Mouse (Mus musculus) Muller cell, postnatal 12 days (primary cell): ENCODE measurements around the gene Pja2.
"Not testable (repeated sequence)": the region's sequence is repeated elsewhere in the genome, so short reads cannot be mapped to it uniquely, and the experiment has no call there.

Source experiments
- DNase-seq: peaks from one replicate; pipeline ENCODE4 v3.0.0-alpha.2; 2015; ENCODE audit errors: inconsistent ontology term

Pja2 gene

GRCm38 (mm10) chr17:64281368-64281767 lies 50.3 kb downstream of the Pja2 start:
- DNase-seq, result not testable (repeated sequence)

- DNase-seq, result no peak
Observed at GRCm38 (mm10) chr17:64277649-64278212, 54.0 kb downstream of the Pja2 start.

GRCm38 (mm10) chr17:64276666-64277065 lies 55.0 kb downstream of the Pja2 start:
- DNase-seq, result no peak

- DNase-seq, result no peak
Observed at GRCm38 (mm10) chr17:64275188-64275587, 56.5 kb downstream of the Pja2 start.

GRCm38 (mm10) chr17:64274341-64275105 lies 57.2 kb downstream of the Pja2 start:
- no peak for DNase-seq

GRCm38 (mm10) chr17:64260571-64260970 lies 71.1 kb downstream of the Pja2 start:
- DNase-seq, result no peak

- DNase-seq, result peak; percentile 68
Observed at GRCm38 (mm10) chr17:64248246-64248645, 83.5 kb downstream of the Pja2 start.

- DNase-seq, result no peak
Observed at GRCm38 (mm10) chr17:64242898-64243297, 88.8 kb downstream of the Pja2 start.

GRCm38 (mm10) chr17:64242310-64242859 lies 89.3 kb downstream of the Pja2 start:
- DNase-seq, result no peak

GRCm38 (mm10) chr17:64241544-64242292 lies 90.0 kb downstream of the Pja2 start:
- DNase-seq, result no peak

GRCm38 (mm10) chr17:64232134-64232533 lies 99.6 kb downstream of the Pja2 start:
- no peak for DNase-seq

GRCm38 (mm10) chr17:64231637-64232036 lies 100.1 kb downstream of the Pja2 start:
- DNase-seq, result not testable (repeated sequence)

- DNase-seq, result no peak
Observed at GRCm38 (mm10) chr17:64231172-64231571, 100.5 kb downstream of the Pja2 start.
